Mouse (Mus musculus) intestine, embryonic 16.5 days (tissue): ENCODE data around the gene Cds2. TPM values are rescaled to one million over a fixed set of nuclear protein-coding genes. Genes with fewer than 3 reads are reported as not detected.
"Not testable (repeated sequence)": the region's sequence is repeated elsewhere in the genome, so short reads cannot be mapped to it uniquely, and the experiment has no call there.

ENCODE experiments used
- ATAC-seq: fragments of 200-750 bp; cut with Nextera tagmentation; 2 replicates; pipeline ENCODE4 v1.8.0; 2017; ENCODE audit warnings: moderate TSS enrichment, moderate library complexity
- H3K27ac ChIP-seq: fragments of 300-500 bp; sonication (generic); 2 replicates; pipeline ENCODE4 v1.5.1; 2014; ENCODE audit warnings: mild to moderate bottlenecking, low read length
- H3K27me3 ChIP-seq: fragments of 300-500 bp; sonication (generic); replicated peaks from 2 replicates; pipeline ENCODE4 v1.6.1; 2014; ENCODE audit warnings: low read length, control low read depth, mixed read lengths; ENCODE audit not compliant: control insufficient read depth, insufficient read depth
- H3K36me3 ChIP-seq: fragments of 300-500 bp; sonication (generic); 2 replicates; pipeline ENCODE4 v1.6.1; 2014; ENCODE audit warnings: low read length, control low read depth; ENCODE audit not compliant: control insufficient read depth, insufficient read depth
- H3K4me1 ChIP-seq: fragments of 300-500 bp; sonication (generic); 2 replicates; pipeline ENCODE4 v1.6.1; 2014; ENCODE audit warnings: low read length, control low read depth, mixed read lengths; ENCODE audit not compliant: control insufficient read depth, insufficient read depth
- H3K4me2 ChIP-seq: fragments of 300-500 bp; sonication (generic); 2 replicates; pipeline ENCODE4 v1.6.1; 2014; ENCODE audit warnings: low read depth, low read length, control low read depth
- H3K4me3 ChIP-seq: fragments of 300-500 bp; sonication (generic); 2 replicates; pipeline ENCODE4 v1.5.1; 2014; ENCODE audit warnings: mild to moderate bottlenecking, low read length
- H3K9ac ChIP-seq: fragments of 300-500 bp; sonication (generic); 2 replicates; pipeline ENCODE4 v1.6.1; 2014; ENCODE audit warnings: low read depth, low read length
- H3K9me3 ChIP-seq: fragments of 300-500 bp; sonication (generic); 2 replicates; pipeline ENCODE4 v1.6.1; 2016; ENCODE audit warnings: low read length, control low read depth; ENCODE audit not compliant: control insufficient read depth
- whole genome bisulfite sequencing: fragments of 180-500 bp; shearing (Covaris S2); extraction: QIAGEN DNeasy Blood & Tissue Kit; methylation state at CpG from one replicate; pipeline ENCODE4 v1.1.7; 2014; 5-methylcytosine and 5-hydroxymethylcytosine counted together
- polyA plus RNA-seq: library from polyadenylated mRNA; unstranded; fragments of >200 nt; fragmentation: Nextera tagmentation; extraction: Ambion mirVana; gene quantifications from 2 replicates; pipeline ENCODE4 v1.2.1, GENCODE M21; 2015

Gene Cds2
- 17.4 and 20.5 TPM in 2 replicates for polyA plus RNA-seq

DNA sequence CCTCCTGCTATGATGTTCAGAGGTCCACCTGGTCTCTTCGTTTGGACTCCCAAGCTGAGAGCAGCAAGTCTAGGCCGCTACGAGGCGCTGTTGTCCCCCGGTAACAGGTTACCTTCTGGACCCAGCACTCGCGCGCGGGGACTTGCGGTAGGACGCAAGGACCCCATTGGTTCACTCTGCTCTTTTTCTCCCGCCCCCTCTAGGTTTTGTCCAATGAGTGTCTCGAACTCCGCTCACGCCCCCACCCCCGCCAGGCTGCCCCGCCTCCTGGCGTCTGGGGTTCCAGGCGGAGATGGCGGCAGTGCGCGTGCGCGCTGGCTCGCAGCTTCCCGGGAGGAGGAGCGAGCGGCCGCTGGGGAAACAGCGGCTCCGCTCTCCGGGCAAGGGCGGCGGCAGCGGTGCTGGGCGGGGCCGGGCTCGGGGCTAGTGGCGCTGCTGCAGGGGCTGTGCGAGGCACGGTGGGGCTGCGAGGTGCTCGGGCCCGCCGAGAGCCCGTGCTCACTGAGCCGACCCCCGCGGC, at the start of gene Cds2:
Cds2 (plus strand) TSS at position 270 of the 520 bp plus-strand sequence.
- H3K4me1 ChIP-seq: peaks cover 6% of the 10 kb centered on the region; the same call in 1 of the 2 replicates
- H3K9ac ChIP-seq: peak within 1 kb of the TSS; percentile 86
- H3K4me2 ChIP-seq: peak within 1 kb of the TSS; percentile 72
- H3K27ac ChIP-seq: peak within 1 kb of the TSS; percentile 74
- H3K27me3 ChIP-seq: no peaks in the 10 kb centered on the region
- H3K36me3 ChIP-seq: no peaks in the 10 kb centered on the region
- H3K4me3 ChIP-seq: peak within 1 kb of the TSS; percentile 90
- H3K9me3 ChIP-seq: no peaks in the 10 kb centered on the region
- ATAC-seq: peak; percentile 99
- under 1% methylated on average over 49 of the region's 49 CpGs for WGBS

DNA sequence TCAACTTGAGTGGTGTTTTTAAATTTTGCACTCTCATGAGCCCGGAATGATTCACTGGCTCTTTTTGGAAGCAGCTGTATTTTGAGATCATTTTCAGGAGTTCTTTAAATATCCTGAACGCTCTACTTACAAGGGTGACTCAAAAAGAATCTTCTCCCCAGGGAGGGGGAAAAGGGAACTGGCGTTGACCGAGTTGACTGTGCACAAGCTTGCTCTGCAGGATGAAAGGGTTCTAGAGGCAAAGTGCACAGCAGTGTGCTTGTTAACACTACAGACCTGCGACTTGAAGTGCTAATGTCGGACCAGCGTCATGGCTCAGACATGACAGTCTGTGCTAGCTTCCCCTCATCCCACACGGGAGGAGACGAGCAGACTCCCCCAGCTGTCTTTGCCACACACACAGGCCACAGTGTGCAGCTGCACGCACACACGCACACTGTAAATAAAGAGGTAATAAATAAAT, 41.3 kb upstream of the Cds2 start:
- Histone ChIP-seq H3K4me3 (no peak overlapping the region), H3K9me3 (no peaks in the 10 kb centered on the region), H3K4me2 (no peak overlapping the region), H3K27me3 (no peaks in the 10 kb centered on the region), H3K4me1 (no peaks in the 10 kb centered on the region), H3K9ac (no peak overlapping the region), H3K27ac (0 out of 2 replicates have a peak overlapping the region, but pooled peaks have one; percentile 37), H3K36me3 (no peaks in the 10 kb centered on the region)
- 57% methylated on average over 11 of the region's 11 CpGs for WGBS
- ATAC-seq: no peak

DNA sequence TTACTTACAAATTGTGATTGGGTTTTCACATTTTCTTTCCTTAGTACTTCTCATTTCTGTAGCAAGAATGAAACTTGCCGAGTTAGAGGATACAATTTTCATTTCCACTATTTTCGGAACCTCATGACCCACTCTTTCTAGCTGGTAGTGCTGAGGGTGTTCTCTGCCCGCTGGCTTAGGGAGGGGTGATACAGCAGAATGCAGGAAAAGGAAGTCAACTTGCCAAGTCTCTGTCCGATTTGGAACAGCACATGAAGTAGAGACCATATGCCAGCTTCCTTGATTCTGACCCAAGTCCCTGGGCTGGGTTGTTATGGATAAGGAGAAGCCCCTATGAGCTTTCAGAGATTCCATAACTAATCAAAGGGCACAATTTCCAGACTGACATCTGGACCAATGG, 38.6 kb upstream of the Cds2 start:
- no peaks in the 10 kb centered on the region for H3K9me3 ChIP-seq
- H3K9ac ChIP-seq: no peak overlapping the region
- WGBS: 82% methylated on average over 4 of the region's 4 CpGs
- no peak overlapping the region for H3K4me3 ChIP-seq
- no peak for ATAC-seq
- no peaks in the 10 kb centered on the region for H3K4me1 ChIP-seq
- H3K36me3 ChIP-seq: no peaks in the 10 kb centered on the region
- H3K4me2 ChIP-seq: no peak overlapping the region
- H3K27ac ChIP-seq: no peak overlapping the region
- no peaks in the 10 kb centered on the region for H3K27me3 ChIP-seq

DNA sequence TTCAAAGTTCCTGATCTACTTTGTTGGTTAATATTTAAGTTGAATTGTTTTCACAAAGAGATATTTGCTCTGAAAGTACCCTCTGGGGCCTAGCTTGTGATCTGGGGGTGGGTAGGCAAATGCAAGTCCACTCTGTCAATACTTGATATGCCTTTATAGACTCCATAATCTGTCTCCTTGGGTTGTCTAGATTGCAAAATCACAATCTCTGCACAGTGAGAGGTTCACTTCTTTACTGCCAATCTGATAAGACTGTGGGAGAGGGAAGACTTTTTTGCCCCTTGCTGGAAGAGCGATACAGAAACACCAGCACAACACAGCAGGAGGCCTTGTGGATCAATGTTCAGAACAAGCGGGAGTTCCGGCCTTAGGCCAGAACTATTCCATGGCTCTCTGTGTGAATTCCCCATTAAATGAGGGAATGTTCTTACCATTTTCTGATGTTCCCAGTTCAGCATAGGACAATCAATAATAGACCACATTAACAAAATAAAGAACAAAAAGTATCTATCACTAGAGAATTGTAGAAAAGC, 30.5 kb upstream of the Cds2 start:
- ATAC-seq: peak; percentile 68
- no peak overlapping the region for H3K9ac ChIP-seq
- WGBS: 62% methylated on average over 3 of the region's 3 CpGs
- no peak overlapping the region for H3K4me2 ChIP-seq
- H3K9me3 ChIP-seq: no peaks in the 10 kb centered on the region
- H3K4me1 ChIP-seq: peaks cover 9% of the 10 kb centered on the region
- no peak overlapping the region for H3K4me3 ChIP-seq
- H3K36me3 ChIP-seq: no peaks in the 10 kb centered on the region
- no peaks in the 10 kb centered on the region for H3K27me3 ChIP-seq
- H3K27ac ChIP-seq: peak overlapping the region; percentile 15; the same call in 1 of the 2 replicates

DNA sequence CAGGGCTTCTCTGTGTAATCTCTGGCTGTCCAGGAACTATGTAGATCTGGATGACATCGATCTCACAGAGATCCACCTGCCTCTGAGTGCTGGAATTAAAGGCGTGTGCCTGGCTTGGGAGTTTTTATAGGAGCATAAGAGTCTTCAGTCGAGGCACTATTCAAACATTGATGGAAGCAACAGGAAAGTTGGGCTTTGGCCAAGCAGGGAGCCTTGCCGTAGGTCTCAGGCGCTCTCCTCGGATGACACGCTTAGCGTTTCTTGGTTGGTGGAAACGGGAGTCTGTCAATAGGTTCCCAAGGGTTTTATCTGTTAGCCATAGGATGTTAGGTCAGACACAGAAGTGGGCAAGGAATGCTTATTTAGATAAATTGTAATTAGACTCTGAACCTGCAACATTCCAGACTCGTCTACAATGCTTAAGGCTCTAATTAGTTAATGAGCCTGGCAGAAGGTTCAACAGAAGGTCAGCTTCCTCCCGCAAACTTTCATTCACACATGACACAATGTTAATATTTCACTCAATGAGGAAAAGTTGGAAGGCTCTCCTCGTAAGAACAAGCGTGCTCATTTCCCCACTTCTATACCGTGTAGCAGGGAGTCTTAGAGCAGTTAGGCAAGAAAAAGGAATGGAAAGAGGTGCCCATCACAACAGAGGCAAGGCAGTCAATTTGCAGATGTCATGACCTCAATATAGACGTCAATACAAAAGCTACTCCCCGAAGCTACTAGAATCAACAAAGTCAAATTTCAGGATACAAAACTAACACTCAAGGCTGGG, 28.8 kb upstream of the Cds2 start:
- H3K9ac ChIP-seq: no peak overlapping the region
- no peaks in the 10 kb centered on the region for H3K27me3 ChIP-seq
- H3K36me3 ChIP-seq: no peaks in the 10 kb centered on the region
- 37% methylated on average over 16 of the region's 16 CpGs for WGBS
- no peak overlapping the region for H3K4me3 ChIP-seq
- H3K4me2 ChIP-seq: no peak overlapping the region
- H3K9me3 ChIP-seq: no peaks in the 10 kb centered on the region
- ATAC-seq: peak; percentile 51
- H3K27ac ChIP-seq: peak overlapping the region; percentile 61
- H3K4me1 ChIP-seq: peaks cover 15% of the 10 kb centered on the region

DNA sequence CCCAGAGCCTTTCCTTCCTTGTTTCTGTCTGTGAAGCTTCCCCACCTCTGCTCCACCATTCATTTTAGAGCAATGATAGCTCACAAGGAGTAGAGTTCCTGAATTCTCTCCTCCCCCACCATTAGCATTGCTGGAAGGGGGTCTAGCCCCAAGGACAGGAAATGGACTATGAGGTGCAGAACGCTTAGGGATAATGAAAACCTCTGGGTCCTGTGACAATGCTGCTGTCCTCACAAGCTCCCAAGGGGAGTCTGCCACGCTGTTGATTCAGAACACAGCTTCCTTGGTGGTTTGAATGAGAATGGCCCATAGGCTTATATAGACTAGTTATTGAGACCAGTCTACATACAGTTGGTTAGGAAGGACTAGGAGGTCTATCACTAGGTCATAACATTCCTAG, 27.7 kb upstream of the Cds2 start:
- H3K4me3 ChIP-seq: no peak overlapping the region
- ATAC-seq: no peak
- peaks cover 15% of the 10 kb centered on the region for H3K4me1 ChIP-seq
- H3K27ac ChIP-seq: peak overlapping the region; percentile 17
- no peaks in the 10 kb centered on the region for H3K36me3 ChIP-seq
- H3K4me2 ChIP-seq: no peak overlapping the region
- H3K27me3 ChIP-seq: no peaks in the 10 kb centered on the region
- 45% methylated on average over 2 of the region's 2 CpGs for WGBS
- H3K9me3 ChIP-seq: no peaks in the 10 kb centered on the region
- no peak overlapping the region for H3K9ac ChIP-seq

DNA sequence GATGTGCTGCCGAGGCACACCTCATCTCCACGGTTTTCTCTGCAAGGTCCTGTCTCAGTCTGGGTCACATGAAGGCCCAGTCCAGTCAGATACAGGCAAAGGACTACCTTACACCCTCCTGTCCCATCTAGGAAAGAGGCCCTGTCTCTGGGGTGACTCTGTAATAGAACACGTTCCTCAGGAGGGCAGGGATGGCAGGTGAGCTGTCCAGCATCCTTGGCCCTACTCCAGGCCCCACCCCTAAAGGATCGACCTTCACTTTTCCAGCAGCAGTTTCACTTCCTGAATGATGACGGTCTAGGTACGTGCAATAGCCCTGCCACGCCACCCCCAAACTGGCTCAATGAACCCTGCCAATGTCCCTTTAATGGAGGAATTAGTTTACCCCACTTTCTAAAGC, 27.0 kb upstream of the Cds2 start:
- no peaks in the 10 kb centered on the region for H3K9me3 ChIP-seq
- 51% methylated on average over 7 of the region's 7 CpGs for WGBS
- peak overlapping the region; percentile 17 for H3K27ac ChIP-seq
- H3K4me1 ChIP-seq: peaks cover 15% of the 10 kb centered on the region
- no peak overlapping the region for H3K4me2 ChIP-seq
- no peaks in the 10 kb centered on the region for H3K36me3 ChIP-seq
- H3K9ac ChIP-seq: no peak overlapping the region
- peak; percentile 66 for ATAC-seq
- H3K4me3 ChIP-seq: no peak overlapping the region
- H3K27me3 ChIP-seq: no peaks in the 10 kb centered on the region

DNA sequence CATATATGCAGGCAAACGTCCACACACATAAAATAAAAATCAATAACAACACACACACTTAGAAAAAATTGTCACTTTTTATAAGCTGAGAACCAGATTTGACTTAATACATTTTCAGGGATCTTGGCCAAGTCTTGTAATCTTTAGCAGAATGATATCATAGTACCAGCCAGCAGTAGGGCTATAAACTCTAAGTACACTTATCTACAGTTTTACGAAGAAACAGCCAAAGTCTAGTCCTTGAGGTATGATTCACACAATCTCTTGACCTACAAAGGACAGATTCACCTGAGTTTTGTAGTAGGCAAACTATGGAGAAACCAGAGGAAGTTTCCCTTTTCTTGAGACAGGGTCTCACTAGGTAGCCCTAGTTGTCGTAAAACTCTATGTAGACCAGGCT, 23.5 kb upstream of the Cds2 start:
- 67% methylated on average over 3 of the region's 3 CpGs for WGBS
- ATAC-seq: peak; percentile 52
- not testable (repeated sequence) for H3K4me3 ChIP-seq, H3K9me3 ChIP-seq, H3K9ac ChIP-seq, H3K4me2 ChIP-seq, H3K27me3 ChIP-seq, H3K36me3 ChIP-seq
- peaks cover 12% of the 10 kb centered on the region for H3K4me1 ChIP-seq
- peak overlapping the region; percentile 45 for H3K27ac ChIP-seq

DNA sequence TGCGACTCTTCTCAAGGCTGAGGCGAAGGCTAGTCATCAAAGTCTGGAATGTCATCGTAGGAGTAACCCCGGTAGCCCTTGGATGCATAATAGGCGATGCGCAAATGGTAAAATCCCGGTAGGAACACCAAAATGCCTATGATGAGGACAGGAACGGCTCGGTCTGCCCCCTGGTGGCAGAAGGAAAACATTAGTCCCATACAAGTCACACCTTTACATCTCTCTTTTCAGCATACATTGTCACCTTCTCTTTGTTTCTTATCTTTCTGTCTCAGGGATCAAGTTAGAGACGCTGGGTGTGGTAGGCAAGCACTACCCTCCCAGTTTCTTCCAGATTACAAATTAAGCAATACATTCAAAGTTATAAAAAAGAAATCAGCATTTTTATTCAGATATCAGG, 22.5 kb upstream of the Cds2 start:
- not testable (repeated sequence) for H3K36me3 ChIP-seq, H3K4me2 ChIP-seq, H3K9ac ChIP-seq, H3K27ac ChIP-seq, H3K4me1 ChIP-seq, H3K4me3 ChIP-seq, H3K9me3 ChIP-seq, H3K27me3 ChIP-seq, ATAC-seq
- WGBS: 33% methylated on average over 7 of the region's 10 CpGs
